Mouse (Mus musculus): ENCODE measurements around the gene Btf3l4. TPM values are rescaled to one million over a fixed set of nuclear protein-coding genes. Genes with fewer than 3 reads are reported as not detected.
A peak's percentile ranks its signal among the peaks of the same experiment; 100 is the strongest.

Btf3l4 gene
- 10 to 100 TPM; 83.6 to 97.1 TPM for total RNA-seq (2021)
- long read RNA-seq, experiment 1, transcript Btf3l4-204 (6 exons, 3,141 nt) = major isoform, 86 of 99 reads
- long read RNA-seq, experiment 1, partial matches to known transcripts = 2 of 99 reads
- long read RNA-seq, experiment 1, other reads (novel, unspliced or antisense) = 8 of 99 reads
- long read RNA-seq, experiment 2, transcript Btf3l4-204 (6 exons, 3,141 nt) = major isoform, 75 of 97 reads
- long read RNA-seq, experiment 2, transcript Btf3l4-203 (6 exons, 1,033 nt) = minor isoform, 6 of 97 reads
- long read RNA-seq, experiment 2, partial matches to known transcripts = 10 of 97 reads
- long read RNA-seq, experiment 2, other reads (novel, unspliced or antisense) = 5 of 97 reads

DNA sequence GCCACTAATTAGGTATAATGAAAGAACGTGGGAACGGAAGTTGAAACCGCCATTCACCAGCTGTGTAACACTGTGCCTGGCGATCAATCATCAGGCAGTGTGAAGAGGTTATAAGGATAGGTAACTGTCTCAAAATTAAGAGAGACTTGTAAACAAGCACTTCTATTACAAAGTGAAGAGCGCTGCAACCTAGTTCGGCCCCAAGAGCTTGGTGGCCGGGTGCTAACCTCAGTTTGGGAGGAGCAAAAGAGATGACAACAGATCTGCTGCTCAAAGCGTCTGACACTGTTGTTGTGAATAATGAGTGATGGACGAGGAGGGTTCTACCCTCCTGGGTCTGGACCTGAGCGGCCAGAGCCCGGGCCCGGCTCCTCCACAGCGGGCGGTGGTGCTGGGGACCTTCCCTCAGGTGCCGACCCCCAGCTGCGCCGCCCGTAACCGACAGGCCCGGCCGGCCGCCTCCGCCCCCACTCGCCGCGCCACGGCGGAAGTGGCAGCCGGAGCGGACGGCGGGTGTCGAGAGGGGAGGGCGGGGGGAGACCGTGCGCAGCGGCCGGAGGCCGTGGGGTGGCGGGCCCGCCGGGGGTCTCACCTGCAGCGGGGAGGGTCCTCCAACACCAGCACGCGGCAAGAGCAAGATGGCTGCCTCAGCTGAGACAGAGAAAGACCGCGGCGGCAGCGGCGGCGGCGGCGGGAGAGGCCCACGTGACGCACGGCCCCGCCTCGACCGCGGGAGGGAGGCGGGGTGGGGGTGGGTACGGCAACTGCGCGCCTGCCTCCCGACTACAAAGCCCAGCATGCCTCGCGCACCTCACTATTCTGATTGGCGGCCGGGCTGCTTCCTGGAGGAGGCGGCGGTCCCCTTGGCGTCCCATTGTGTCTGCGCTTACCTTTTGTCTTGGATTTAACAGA is at the start of gene Btf3l4:
Gene Btf3l4 (minus strand): TSS at position 699 of the 912 bp plus-strand sequence.
- peak; percentile 77 to 89 for DNase-seq (ENCODE audit: low spot score in 2 of 2)

DNA sequence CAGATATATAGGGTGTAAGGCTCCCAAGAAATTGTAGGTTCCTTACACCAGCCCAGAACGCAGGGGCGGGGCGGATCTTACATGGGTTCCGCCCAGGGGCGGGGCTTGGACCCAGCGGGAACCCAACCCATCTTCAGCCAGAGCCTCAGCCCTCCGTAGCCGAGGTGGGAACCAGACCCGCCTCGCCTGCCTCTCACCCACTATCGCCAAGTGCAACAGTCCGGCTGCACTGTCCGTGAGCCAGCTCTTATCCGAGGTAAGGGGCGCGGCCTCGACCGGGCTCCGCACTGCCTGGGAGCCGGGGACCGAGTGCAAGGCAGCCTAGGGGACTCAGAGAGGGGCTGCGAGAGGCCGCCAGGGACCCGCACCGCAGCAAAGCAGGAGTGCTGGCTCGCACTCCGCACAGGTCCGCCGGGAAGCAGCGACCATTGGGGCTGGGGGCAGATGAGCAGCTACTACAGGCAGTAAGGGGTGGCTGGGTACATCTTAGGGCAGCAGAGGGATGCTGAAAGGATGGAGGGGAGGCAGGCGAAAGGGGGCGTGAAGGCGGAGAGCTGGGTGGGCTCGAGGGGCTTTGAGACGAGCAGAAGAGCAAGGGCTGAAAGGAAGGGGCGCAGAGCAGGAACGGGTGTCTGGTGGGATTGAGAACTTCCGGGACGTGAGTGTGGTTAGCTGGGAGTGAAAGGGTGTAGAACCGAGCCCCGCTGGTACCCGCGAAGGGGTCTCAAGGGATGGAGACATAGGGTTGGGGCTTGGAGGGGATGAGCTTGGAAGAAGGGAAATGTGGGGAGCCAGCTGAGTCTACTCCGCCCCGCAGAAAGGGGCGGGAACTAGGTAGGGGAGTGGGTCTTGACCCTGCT is 45.8 kb upstream of the Btf3l4 start, which contains the start of gene Rab3b:
Gene Rab3b (plus strand): TSS at position 101 of the 860 bp plus-strand sequence.
- DNase-seq (ENCODE audit: low spot score in 2 of 2) = peak; percentile 25 to 31

DNA sequence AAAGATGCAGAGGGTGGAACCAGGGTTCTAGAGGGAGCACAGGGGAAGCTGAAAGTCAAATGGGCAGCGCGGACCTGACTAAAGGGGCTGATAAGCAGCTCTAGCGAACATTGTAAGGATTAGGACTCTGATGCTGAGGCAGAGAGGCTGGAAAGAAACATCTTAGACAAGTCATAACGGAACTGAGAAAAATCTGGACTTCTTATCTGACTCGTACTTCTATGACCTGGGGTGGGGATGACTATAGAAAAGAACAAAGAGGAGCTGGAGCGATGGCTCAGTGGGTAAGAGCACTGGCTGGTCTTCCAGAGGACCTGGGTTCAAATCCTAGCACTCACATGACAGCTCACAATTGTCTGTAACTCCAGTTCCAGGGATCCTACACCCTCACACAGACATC is 44.5 kb upstream of the Btf3l4 start:
- no peak for DNase-seq (ENCODE audit: low spot score in 2 of 2)

DNA sequence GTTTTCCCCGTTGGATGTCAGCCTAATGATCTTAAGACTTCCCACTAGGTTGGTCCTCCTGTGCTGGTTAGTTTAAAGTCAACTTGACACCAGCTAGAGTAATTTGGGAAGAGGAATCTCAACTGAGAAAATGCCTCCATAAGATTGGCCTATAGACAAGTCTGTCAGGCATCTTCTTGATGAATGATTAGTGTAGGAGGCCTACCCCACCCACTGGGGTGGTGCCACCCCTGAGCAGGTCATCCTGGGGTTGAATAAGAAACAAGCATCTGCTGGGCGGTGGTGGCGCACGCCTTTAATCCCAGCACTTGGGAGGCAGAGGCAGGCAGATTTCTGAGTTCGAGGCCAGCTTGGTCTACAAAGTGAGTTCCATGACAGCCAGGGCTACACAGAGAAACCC is 40.3 kb upstream of the Btf3l4 start:
- no peak for DNase-seq (ENCODE audit: low spot score in 2 of 2)

DNA sequence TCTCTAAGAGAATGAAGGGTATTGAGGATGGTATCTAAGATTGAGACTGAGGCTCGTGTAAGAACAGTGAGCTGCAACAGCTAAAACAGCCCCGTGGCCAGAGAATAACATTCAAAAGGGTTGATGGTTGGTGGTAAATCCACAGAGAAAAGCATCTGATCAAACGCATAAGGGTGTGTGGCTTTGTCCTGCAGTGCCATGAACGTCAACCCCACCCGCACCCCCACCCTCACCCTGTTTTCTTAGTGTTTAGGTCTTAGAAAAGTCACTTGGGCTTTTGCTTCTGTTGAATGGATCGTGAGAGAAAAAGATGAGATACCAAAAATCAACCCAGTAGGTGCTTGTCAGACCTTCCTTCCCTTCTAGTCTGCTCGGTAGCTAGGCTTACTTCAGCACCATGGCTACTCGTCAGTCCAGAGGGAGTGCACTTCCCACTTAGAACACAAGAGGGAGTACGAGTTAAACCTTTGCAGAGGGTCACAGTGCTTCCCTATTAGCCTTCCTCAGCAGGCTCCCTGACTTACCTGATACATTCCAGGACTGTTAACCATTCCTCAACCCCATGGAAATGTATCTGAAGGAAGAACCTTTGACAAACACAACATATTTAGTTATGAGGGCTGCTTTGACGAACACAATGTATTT is 36.4 kb upstream of the Btf3l4 start:
- peak; percentile 42 to 70 for DNase-seq (ENCODE audit: low spot score in 2 of 2)

DNA sequence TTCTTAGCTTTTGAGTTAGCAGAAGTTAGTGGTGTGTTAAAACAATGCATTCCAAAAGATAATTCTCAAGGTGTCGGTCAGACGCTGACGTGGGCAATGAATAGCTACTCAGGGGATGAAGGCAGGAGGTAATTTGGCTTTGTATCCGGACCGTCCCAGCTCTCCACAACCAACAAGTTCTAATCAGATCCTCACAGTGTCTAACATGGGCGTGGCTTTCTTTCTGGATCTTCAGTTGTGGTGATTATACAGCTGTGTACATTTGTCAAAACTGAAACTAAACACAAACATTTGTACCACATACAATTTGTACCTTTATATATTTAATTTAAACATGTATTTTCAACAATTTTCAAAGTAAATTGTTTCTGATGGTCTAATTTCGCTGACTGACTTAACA is 33.4 kb upstream of the Btf3l4 start:
- DNase-seq (ENCODE audit: low spot score in 2 of 2) = no peak

DNA sequence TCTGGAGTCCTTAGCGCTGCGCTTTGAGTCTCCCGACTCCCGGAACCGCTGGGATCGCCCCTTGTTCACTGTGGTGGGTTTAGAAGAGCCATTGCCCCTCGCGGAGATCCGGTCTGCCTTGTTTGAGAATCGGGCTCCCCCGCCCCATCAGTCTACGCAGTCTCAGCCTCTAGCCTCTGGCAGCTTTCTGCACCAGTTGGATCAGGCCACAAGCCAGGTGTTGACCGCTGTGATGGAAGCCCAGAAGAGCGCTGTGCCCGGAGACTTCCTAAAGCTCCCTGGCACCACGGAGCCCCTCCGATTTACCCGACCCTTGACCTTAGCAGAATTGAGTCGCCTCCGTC is 15.1 kb upstream of the Btf3l4 start, which contains the start of gene A730015C16Rik:
Gene A730015C16Rik (minus strand): TSS at position 115 of the 344 bp plus-strand sequence.
- peak in 1 of 2 experiments; percentile 23 for DNase-seq (ENCODE audit: low spot score in 2 of 2)

DNA sequence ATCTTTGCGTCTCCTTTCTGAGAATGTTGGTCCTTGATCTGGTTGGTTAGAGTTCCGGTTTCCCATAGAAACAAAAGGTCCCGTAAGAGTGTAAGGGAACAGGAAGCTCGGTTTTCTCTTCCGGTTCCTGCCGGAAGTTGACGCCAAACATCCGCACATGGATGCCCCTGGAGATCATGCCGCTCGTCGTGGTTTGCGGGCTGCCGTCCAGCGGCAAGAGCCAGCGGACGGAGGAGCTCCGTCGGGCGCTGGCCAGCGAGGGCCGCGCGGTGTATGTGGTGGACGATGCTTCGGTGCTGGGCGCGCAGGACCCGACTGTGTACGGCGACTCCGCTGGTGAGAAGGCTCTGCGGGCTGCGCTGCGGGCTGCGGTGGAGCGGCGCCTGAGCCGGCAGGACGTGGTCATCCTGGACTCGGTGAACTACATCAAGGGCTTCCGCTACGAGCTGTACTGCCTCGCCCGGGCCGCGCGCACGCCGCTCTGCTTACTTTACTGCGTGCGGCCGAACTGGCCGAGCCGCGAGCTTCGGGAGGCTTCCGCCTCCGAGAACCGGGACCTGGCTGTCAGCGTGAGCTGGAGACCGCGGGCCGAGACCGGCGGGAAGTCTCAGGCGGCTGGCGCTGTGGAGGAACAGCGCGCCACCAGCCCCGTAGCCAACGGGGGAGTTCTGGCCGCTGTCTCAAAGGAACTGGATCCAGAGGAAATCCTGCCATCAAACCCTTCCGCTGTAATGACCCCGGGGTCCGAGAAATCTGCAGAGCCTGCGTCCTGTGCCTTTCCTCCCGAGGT is 14.5 kb upstream of the Btf3l4 start, which contains the start of gene Kti12:
Gene Kti12 (plus strand): TSS at position 71 of the 790 bp plus-strand sequence.
- DNase-seq (ENCODE audit: low spot score in 2 of 2) = peak; percentile 50 to 80

DNA sequence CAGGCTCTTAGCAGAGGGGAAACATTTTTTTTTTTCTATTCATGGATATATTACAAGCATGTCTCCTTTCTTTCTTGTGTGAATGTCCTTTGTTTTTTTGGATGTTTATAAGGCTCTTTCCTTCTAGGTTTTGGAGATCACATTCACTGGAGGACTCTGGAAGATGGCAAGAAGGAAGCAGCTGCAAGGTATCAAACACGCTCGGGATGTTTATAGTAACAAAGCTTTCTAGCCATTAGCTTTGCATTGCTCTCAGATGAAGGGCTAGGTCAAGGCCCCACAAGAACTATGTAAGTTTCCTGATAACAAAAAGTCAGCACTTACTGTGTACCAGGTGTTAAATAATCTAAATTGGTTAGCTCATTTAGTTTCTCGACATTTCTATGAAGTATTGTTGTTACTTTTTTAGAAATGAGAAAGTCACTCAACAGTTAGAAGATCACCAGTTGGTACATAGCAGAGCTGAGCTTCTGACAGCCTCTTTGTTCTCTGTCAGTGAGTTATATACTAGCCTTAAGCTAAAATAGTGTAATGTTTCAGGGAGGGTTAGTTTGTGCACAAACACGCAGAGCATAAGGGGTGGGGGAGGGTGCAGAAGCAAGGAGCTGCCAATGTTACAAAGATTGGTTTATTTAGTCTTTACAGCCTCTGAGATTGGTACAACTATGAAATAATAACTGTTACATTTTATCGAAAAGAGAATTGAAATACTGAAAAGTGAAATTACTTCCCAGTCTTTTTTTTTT is 12.6 kb upstream of the Btf3l4 start:
- no peak for DNase-seq (ENCODE audit: low spot score in 2 of 2)

DNA sequence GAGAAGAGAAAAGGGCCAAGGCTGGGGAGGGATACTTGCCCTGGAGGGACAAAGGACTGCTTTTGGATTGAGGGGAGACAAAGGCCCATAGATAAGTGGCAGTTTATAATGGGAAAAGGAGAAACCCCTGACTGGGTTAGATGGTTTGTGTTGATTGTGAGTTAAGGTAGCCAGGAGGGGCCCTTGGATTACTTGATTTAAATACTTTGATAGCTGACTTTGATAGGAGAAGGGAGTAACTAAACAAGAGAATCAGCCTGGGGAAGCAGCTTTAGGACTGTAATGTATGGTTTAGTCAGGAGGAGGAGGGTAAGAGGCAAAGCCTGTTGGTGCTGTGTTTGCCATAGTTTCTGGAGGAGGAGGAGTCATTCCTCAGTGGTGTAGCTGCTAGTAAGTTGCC is 9.9 kb upstream of the Btf3l4 start:
- no peak for DNase-seq (ENCODE audit: low spot score in 2 of 2)

DNA sequence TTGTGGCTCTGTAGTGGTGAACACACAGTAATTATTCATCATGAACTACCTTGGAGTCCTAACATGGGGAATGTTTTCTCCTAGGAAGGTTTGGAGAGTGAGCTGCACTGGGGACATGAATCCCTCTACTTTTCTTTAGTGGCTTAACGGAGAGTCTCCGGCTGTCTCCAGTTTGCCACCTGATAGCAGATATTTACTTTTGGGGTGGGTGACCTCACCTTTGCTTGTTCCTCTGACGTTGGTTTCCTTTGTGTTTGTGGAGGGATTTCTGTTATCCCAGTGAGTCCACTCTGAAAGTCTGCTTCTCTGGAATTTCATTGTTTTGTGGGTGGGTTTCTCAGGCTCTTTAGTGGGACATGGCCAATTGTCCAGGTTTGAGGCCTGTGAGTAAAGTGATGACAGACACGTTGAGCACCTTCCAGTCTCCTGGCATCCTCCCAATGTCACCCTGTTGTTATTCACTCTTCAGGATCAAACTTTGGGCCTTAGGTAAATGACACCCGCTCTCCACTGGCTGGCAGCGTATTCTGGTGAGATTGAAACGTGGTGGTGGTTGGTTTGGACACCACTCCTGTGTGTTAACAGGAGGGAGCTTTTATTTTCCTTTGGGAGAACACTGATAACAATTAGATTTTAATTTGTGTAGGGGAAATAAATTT is 8.6 kb upstream of the Btf3l4 start:
- no peak for DNase-seq (ENCODE audit: low spot score in 2 of 2)

DNA sequence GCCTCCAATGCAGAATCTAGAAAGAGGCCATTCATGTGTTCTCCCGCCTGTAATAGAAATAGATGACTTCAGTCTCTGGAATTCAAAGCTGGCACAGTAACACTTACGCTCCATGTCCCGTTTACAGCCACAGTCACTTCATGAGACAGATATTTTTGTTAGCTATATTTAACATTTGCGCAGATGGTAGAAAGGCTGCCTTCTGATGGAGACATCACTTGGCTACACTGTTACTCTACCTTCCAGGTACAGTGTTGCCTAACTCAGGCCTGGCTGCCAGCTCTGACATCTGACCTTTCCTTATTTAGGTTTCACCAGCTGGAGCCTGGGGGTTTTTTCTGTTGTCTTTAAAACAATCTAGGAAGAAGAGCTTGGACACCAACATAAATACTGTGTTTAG is 4.6 kb upstream of the Btf3l4 start:
- no peak for DNase-seq (ENCODE audit: low spot score in 2 of 2)

DNA sequence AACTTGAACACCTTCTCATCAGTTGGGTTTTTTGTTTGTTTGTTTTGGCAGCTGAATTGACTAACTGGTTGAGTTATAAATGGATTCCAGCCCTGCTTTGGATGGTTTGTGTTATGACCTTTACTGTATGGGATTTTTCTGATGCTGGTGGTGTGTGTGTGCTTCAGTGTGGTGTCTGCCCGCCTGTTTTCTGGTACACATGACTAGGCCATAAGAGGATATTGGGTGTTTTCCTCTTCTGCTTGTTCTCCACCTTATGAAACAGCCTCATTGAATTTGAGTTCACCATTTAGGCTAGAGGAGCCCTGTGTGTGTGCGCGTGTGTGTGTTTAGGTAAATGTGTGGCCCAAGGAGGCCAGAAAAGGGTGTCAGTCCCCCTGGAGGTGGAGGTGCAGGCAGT is 2.1 kb upstream of the Btf3l4 start:
- no peak for DNase-seq (ENCODE audit: low spot score in 2 of 2)

DNA sequence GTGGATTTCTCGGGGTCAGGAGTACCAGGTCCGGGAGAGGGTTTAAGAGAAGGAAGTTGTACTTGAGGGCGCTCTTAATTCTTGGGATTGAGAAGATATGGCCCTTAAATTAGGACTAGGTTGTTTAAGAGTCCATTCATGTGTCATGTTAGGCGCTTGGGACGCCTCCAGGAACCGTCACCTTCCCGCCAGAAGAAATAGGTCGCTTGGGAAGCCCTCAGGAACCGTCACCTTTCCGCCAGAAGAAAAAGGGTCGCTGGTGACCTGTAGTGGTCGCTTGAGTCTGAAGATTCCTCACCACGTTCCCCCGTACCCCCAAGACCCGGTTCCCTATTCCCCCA is 1.5 kb upstream of the Btf3l4 start:
- peak in 1 of 2 experiments; percentile 12 for DNase-seq (ENCODE audit: low spot score in 2 of 2)

DNA sequence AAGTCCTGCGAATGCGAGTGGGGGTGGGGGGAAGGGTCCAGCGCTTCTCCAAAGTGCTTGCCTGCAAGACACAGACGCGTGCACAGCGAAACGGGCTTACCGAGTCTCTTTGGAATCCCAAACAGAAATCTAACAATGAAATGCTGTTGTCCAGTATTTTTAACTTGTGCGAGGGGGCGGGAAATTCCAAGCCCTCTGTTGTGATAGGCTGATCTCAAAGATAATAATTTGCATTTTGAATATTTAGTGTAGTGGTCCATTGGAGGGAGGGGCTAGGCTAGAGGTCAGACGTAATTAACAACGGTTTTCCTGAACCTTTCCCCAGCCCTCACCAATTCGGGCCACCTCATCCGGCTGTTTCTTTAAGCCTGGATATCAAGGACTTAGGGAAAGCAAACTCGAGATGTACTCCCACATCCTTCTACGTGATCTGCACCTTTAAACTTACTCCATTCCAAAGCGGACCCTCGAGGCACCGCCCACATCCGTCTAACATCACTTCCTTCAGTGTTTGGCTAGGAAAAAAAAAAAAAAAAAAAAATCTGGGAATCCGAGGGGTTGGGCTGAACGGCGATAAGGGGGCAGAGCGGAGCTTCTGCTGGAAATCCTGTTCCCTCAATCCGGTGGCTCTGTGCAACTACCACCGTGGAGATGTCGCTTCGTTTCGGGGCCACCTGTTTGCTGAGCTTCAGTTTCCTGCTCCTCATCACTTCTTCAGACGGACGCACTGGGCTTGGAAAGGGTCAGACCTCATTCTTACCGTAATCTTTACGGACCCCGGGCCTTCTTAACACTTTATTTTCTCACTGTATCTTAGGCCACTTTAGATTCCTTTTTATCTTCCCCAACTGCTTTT is 929 bp upstream of the Btf3l4 start, which contains the start of gene Txndc12:
Gene Txndc12 (plus strand): TSS at position 487 of the 856 bp plus-strand sequence.
- peak; percentile 50 to 84 for DNase-seq (ENCODE audit: low spot score in 2 of 2)

DNA sequence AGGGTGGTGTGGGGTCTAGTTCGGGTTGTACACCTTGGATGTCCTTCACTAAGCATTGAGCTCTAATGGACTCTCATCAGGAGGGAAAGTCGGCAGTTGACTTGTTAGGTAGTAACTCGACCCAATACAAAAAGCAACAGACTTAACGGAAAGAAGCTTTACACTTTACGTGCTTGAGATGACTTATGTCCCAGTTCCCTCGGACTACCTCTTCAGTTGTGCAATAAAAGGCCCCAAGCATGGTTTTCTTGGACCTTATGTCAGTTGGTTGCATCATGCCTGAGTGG is 357 bp upstream of the Btf3l4 start:
- no peak for DNase-seq (ENCODE audit: low spot score in 2 of 2)

DNA sequence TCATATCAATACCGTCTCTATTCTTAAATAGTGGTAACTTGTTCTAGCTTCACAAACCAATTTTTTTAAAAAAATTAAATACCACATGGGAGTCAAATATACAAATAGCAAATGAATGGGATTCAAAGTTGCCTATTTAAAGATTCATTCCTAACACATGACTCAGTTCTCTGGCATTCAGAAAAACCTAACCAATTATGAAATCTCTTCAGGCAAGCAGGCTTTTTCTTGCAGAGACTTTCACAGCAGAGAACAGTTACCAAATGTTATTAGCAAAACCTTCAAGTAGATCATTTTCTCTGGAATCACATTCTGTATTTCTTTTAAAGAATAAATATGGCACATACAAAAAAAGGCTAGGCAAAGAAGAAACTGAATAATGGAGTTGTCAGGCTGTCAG is 2.7 kb downstream of the Btf3l4 start:
- DNase-seq (ENCODE audit: low spot score in 2 of 2) = no peak

DNA sequence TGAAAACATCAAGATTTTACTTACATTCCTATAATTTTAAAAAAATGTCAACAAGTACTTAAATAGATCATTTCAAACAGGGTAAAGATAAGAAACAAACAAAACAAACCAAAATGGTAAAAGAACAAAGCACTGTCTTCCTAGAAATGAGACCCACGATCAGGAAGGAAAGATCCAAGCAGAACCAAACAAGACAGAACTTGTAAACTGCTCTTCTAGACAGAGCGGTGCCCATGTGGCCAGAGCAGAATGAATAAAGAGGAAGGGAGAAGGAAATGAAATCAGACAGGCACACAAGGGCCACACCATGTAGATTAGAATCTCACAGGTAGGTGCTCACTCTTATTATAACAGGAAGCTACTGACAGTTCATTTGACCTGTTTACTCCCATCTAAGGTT is 6.8 kb downstream of the Btf3l4 start:
- no peak for DNase-seq (ENCODE audit: low spot score in 2 of 2)
